In genomic region chr10:70159651-70160320, GRCm38 (mm10) we compare ENCODE assay signal across 19 mouse cellular contexts. TPM values are rescaled to one million over a fixed set of nuclear protein-coding genes. Genes with fewer than 3 reads are reported as not detected.
DNase-seq lines count a peak whose midpoint lies in the region; ATAC-seq and TF ChIP-seq lines count a peak whose summit lies in the region.
"Had no signal": no experiment of that assay in that cellular context is flagged by ENCODE, and none has a peak within 500 bp of the region (broad histone marks: within the 10 kb centered on the region; RNA-seq: fewer than 3 reads in every experiment).

No protein-coding gene starts in this region.

- no peak overlapping the region for H3ac ChIP-seq in myocyte (ENCODE audit: control insufficient read depth, insufficient read length)

- intact Hi-C loops in heart, postnatal 14 days (cut with DNase I): no loop called here

- WGBS in kidney, embryonic 16.5 days: 53% methylated on average over 12 of the region's 12 CpGs

- TF ChIP-seq POLR2A in myocyte (IDR thresholded peaks at IDR 0.05; ENCODE audit: insufficient read length, low read depth): no peak

- H3K36me3 ChIP-seq in kidney, embryonic 16.5 days (ENCODE audit: insufficient read depth, low read length): peaks cover 31% of the 10 kb centered on the region
- H3K36me3 ChIP-seq in myocyte (ENCODE audit: control insufficient read depth, insufficient read depth): peaks cover 7% of the 10 kb centered on the region

- H3K9ac ChIP-seq in kidney, embryonic 16.5 days (replicated peaks; ENCODE audit: low read length): no peak overlapping the region
- H3K9ac ChIP-seq: hindbrain, embryonic 15.5 days; limb, embryonic 13.5 days; lung, embryonic 14.5 days; midbrain, embryonic 12.5 days had no signal

- H3K4me1 ChIP-seq in kidney, embryonic 16.5 days (ENCODE audit: insufficient read depth, low read length): peaks cover 16% of the 10 kb centered on the region
- H3K4me1 ChIP-seq: limb, embryonic 13.5 days; midbrain, embryonic 12.5 days had no signal

- no peaks in the 10 kb centered on the region for H3K79me2 ChIP-seq in myocyte (ENCODE audit: control insufficient read depth, insufficient read depth)

- DNase-seq in adrenal gland, postnatal 14 days: peak; percentile 33
- no peak for DNase-seq in adrenal gland, adult 8-10 months
- no peak for DNase-seq in kidney, postnatal 36 days
- peak; percentile 60 for DNase-seq in cerebellum, adult 11-12 months
- no peak for DNase-seq in heart, postnatal 4 days
- no peak for DNase-seq in heart, postnatal 14 days
- DNase-seq: kidney, adult 9 months; layer of hippocampus, postnatal 36 days; lung, embryonic 14.5 days; thymus, postnatal 14 days had no signal

- no peaks in the 10 kb centered on the region; the same call in 1 of the 2 replicates for H3K9me3 ChIP-seq in kidney, embryonic 16.5 days (ENCODE audit: low read length)
- H3K9me3 ChIP-seq: heart, embryonic 10.5 days; hindbrain, embryonic 15.5 days; limb, embryonic 13.5 days; midbrain, embryonic 12.5 days had no signal

- no peak overlapping the region for H3K4me3 ChIP-seq in kidney, embryonic 16.5 days (ENCODE audit: low read length)
- no peak overlapping the region for H3K4me3 ChIP-seq in myocyte
- H3K4me3 ChIP-seq: heart, embryonic 10.5 days; hindbrain, embryonic 15.5 days; limb, embryonic 13.5 days; midbrain, embryonic 12.5 days had no signal

- H3K4me2 ChIP-seq in kidney, embryonic 16.5 days (replicated peaks; ENCODE audit: low read depth, low read length): no peak overlapping the region
- H3K4me2 ChIP-seq in myocyte (ENCODE audit: low read depth): no peak overlapping the region
- H3K4me2 ChIP-seq: hindbrain, embryonic 15.5 days; limb, embryonic 13.5 days; lung, embryonic 14.5 days; midbrain, embryonic 12.5 days had no signal

- H3K27me3 ChIP-seq in kidney, embryonic 16.5 days (ENCODE audit: insufficient read depth, low read length): no peaks in the 10 kb centered on the region
- H3K27me3 ChIP-seq in myocyte (ENCODE audit: control insufficient read depth, insufficient read depth, insufficient read length): no peaks in the 10 kb centered on the region
- H3K27me3 ChIP-seq: hindbrain, embryonic 15.5 days; limb, embryonic 13.5 days; midbrain, embryonic 12.5 days had no signal

- no peak for ATAC-seq in kidney, embryonic 16.5 days (ENCODE audit: low FRiP score, low TSS enrichment)
- ATAC-seq: forebrain, embryonic 16.5 days had no signal

- H3K27ac ChIP-seq in kidney, embryonic 16.5 days (ENCODE audit: low read length): 0 out of 2 replicates have a peak overlapping the region, but pooled peaks have one; percentile 17
- H3K27ac ChIP-seq: heart, embryonic 10.5 days; hindbrain, embryonic 15.5 days; limb, embryonic 13.5 days; midbrain, embryonic 12.5 days had no signal

TF ChIP-seq in myocyte, 11 proteins besides CTCF, POLR2A, EP300 and RAD21:
- TF ChIP-seq MYOG (IDR thresholded peaks at IDR 0.05; ENCODE audit: control insufficient read depth in 1 of 3, insufficient read depth in 1 of 3, insufficient read length in 2 of 3, low read depth in 2 of 3): peak in 1 of 3 experiments; percentile 7
- TF ChIP-seq POLR2AphosphoS2 (IDR thresholded peaks at IDR 0.05; ENCODE audit: insufficient read length, low read depth): no peak
- no peak for TF ChIP-seq USF1 (IDR thresholded peaks at IDR 0.05; ENCODE audit: low read depth)
- TF ChIP-seq E2F4 (IDR thresholded peaks at IDR 0.05; ENCODE audit: insufficient read depth): no peak
- no peak for TF ChIP-seq TCF12 (IDR thresholded peaks at IDR 0.05; ENCODE audit: insufficient read depth, poor library complexity, severe bottlenecking)
- no peak for TF ChIP-seq MAX (IDR thresholded peaks at IDR 0.05; ENCODE audit: low read depth)
- TF ChIP-seq REST (IDR thresholded peaks at IDR 0.05; ENCODE audit: insufficient read depth, insufficient read length): no peak
- TF ChIP-seq SRF (IDR thresholded peaks at IDR 0.05; ENCODE audit: control insufficient read depth, insufficient read length, low read depth): no peak
- TF ChIP-seq TCF3 (IDR thresholded peaks at IDR 0.05; ENCODE audit: insufficient read length, low read depth): peak; percentile 34
- TF ChIP-seq MYOD1 (IDR thresholded peaks at IDR 0.05; ENCODE audit: control insufficient read depth in 1 of 3, insufficient read length in 2 of 3, low read depth in 2 of 3): no peak
- no peak for TF ChIP-seq CEBPB (IDR thresholded peaks at IDR 0.05; ENCODE audit: insufficient read depth, poor library complexity, severe bottlenecking)
TF ChIP-seq in myocyte: peak in this region for 2.

RNA-seq across cellular contexts. Expression of gene Mrln, which starts 44.7 kb away (rescaled TPM):
- total RNA-seq in adrenal gland, postnatal 14 days (2021): not detected in 2 replicates
- total RNA-seq in adrenal gland, adult 8-10 months (2022): under 1 TPM in 1 of 4 experiments, not detected in 3; 0.89 TPM
- 4.9 and 7.5 TPM in 2 replicates for polyA plus RNA-seq in kidney, embryonic 16.5 days (2015; fragmentation: Nextera tagmentation; extraction: Ambion mirVana)
- polyA plus RNA-seq in myocyte (2012; fragmentation: generic; extraction: Trizol): 32.8 TPM
- under 1 TPM; 0.71 to 0.92 TPM for total RNA-seq in heart, postnatal 4 days (2021)
- total RNA-seq in heart, postnatal 14 days (2021): 1 to 10 TPM in 1 of 2 experiments, under 1 TPM in 1; 0.98 to 3.1 TPM
- total RNA-seq: common myeloid progenitor, adult 5-6 weeks; ES-E14 had no signal
- polyA plus RNA-seq: forebrain, embryonic 16.5 days; lung, embryonic 14.5 days had no signal

Comparison
In these comparisons a context has a peak if more than half of its experiments do, and no peak if none do; other contexts are left out.
1. DNase-seq: peak in adrenal gland, postnatal 14 days (single experiment) and cerebellum, adult 11-12 months (single experiment); none in adrenal gland, adult 8-10 months (single experiment), kidney, postnatal 36 days (0 of 2), heart, postnatal 4 days (single experiment) and heart, postnatal 14 days (0 of 2).